ENCODE assay signal across 26 mouse cellular contexts in the genomic region with DNA sequence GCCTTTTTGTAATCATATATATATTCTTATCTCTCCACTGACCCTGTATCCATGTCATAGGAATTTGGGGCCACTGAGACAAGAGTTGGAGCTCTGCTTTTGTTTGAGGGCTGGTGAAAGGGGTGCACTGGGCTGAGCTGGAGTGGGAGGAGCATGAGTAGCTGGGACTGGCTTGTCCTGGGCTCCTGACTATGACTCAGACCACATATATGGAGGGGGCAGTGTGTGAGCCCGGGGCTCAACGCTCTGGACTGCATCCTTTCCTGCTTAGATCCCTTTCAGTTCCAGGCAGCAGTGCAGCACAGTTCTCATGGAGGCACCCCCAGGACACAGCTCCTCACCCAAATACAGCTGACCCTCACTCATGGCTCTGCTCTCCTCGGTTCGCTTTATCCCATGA. TPM values are rescaled to one million over a fixed set of nuclear protein-coding genes. Genes with fewer than 3 reads are reported as not detected.
"Had no signal": no experiment of that assay in that cellular context is flagged by ENCODE, and none has a peak within 500 bp of the region (broad histone marks: within the 10 kb centered on the region; RNA-seq: fewer than 3 reads in every experiment).

No protein-coding gene starts in this region.

- ATAC-seq: liver, postnatal 0 days; lung, postnatal 0 days; midbrain, embryonic 13.5 days; midbrain, embryonic 15.5 days had no signal

- H3K27ac ChIP-seq: lung, embryonic 15.5 days; macrophage; midbrain, embryonic 13.5 days; midbrain, embryonic 15.5 days; neural tube, embryonic 12.5 days had no signal

- H3K4me3 ChIP-seq: lung, embryonic 15.5 days; megakaryocyte, embryonic 14.5 days; midbrain, embryonic 13.5 days; midbrain, embryonic 15.5 days; neural tube, embryonic 12.5 days had no signal

- DNase-seq: liver, postnatal 0 days; lung, adult 2 months; lung, postnatal 14 days; lung, postnatal 36 days; right cerebral cortex, postnatal 14 days; spleen, adult 18-20 months; thymus, adult 18-20 months; thymus, postnatal 25 days; thymus, postnatal 4 days had no signal

RNA-seq across cellular contexts. Expression of a gene that starts 9.7 kb away (rescaled TPM):
- total RNA-seq: megakaryocyte progenitor cell, adult 5-6 weeks; monocyte, adult 5-6 weeks; neutrophil, adult 5-6 weeks had no signal
- polyA plus RNA-seq: liver, postnatal 0 days had no signal

RNA-seq across cellular contexts. Expression of a gene that starts 25.5 kb away (rescaled TPM):
- total RNA-seq: megakaryocyte progenitor cell, adult 5-6 weeks; monocyte, adult 5-6 weeks had no signal

RNA-seq across cellular contexts. Expression of a gene that starts 44.3 kb away (rescaled TPM):
- total RNA-seq: megakaryocyte progenitor cell, adult 5-6 weeks; midbrain, postnatal 0 days had no signal
- polyA plus RNA-seq: midbrain, embryonic 11.5 days; midbrain, embryonic 13.5 days; midbrain, embryonic 15.5 days; midbrain, postnatal 0 days; neural tube, embryonic 12.5 days; neural tube, embryonic 14.5 days; stomach, embryonic 14.5 days had no signal

RNA-seq across cellular contexts. Expression of a gene that starts 56.3 kb away (rescaled TPM):
- total RNA-seq: megakaryocyte progenitor cell, adult 5-6 weeks; monocyte, adult 5-6 weeks had no signal
- polyA plus RNA-seq: lung, adult 2 months; lung, embryonic 15.5 days; lung, postnatal 0 days; macrophage; midbrain, embryonic 13.5 days; small intestine, adult 2 months; stomach, embryonic 14.5 days; stomach, embryonic 16.5 days; urinary bladder, adult 2 months had no signal
